Comparison of ENCODE assay signal across 15 mouse cellular contexts in the genomic region with DNA sequence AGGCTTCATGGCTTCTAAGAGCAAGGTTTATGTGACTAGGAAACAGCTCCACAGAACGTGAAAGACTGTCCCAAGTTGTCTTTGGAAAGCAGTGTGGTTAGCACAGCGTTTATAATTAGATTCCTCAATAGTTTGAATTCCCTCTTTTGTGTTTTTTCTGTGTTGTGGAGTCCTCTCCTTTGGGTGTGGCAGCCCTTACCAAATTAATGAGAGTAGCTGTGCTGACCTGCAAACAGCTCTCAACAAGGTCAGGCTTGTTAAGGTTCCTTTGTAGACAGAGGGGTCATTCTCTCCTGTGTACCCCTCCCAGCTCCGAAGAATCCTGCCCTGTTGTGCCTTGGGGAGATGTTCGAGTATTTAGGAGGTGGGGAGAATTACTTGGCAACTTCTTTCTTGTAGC.
"Had no signal": no experiment of that assay in that cellular context is flagged by ENCODE, and none has a peak within 500 bp of the region (broad histone marks: within the 10 kb centered on the region; RNA-seq: fewer than 3 reads in every experiment).

No protein-coding gene starts in this region.

- H3K4me3 ChIP-seq: lung, embryonic 15.5 days; megakaryocyte, embryonic 14.5 days; midbrain, embryonic 13.5 days; midbrain, embryonic 15.5 days; neural tube, embryonic 12.5 days had no signal

- ATAC-seq: lung, postnatal 0 days; midbrain, embryonic 13.5 days; midbrain, embryonic 15.5 days had no signal

- H3K9me3 ChIP-seq: lung, embryonic 15.5 days; midbrain, embryonic 13.5 days; midbrain, embryonic 15.5 days; neural tube, embryonic 12.5 days had no signal

- H3K27me3 ChIP-seq: lung, embryonic 15.5 days; midbrain, embryonic 13.5 days; midbrain, embryonic 15.5 days; neural tube, embryonic 12.5 days had no signal

- H3K9ac ChIP-seq: lung, embryonic 15.5 days; midbrain, embryonic 13.5 days; midbrain, embryonic 15.5 days; neural tube, embryonic 12.5 days had no signal

- H3K27ac ChIP-seq: lung, embryonic 15.5 days; macrophage; midbrain, embryonic 13.5 days; midbrain, embryonic 15.5 days; neural tube, embryonic 12.5 days had no signal

- DNase-seq: lung, adult 2 months; lung, postnatal 14 days; lung, postnatal 36 days; right cerebral cortex, postnatal 14 days; thymus, adult 18-20 months; thymus, postnatal 14 days; thymus, postnatal 36 days had no signal

- H3K36me3 ChIP-seq: lung, embryonic 15.5 days; midbrain, embryonic 13.5 days; midbrain, embryonic 15.5 days; neural tube, embryonic 12.5 days had no signal

- H3K4me2 ChIP-seq: lung, embryonic 15.5 days; midbrain, embryonic 11.5 days; midbrain, embryonic 13.5 days; midbrain, embryonic 15.5 days; neural tube, embryonic 12.5 days had no signal

- H3K4me1 ChIP-seq: lung, embryonic 15.5 days; megakaryocyte, embryonic 14.5 days had no signal
